Mouse (Mus musculus) c-Kit-negative CD71-positive TER-119-positive erythroid progenitor cells, embryonic 14.5 days (primary cell): ENCODE measurements around the gene Defb43.
A peak's percentile ranks its signal among the peaks of the same experiment; 100 is the strongest.

ENCODE experiments used
- DNase-seq: peaks from one replicate; pipeline ENCODE4 v3.0.0-alpha.2; 2013; ENCODE audit warnings: low read depth, low spot score

Defb43 gene

GRCm38 (mm10) chr14:63066630-63067310 is 55.2 kb downstream of the Defb43 start:
- DNase-seq: peak; percentile 67
